Mouse (Mus musculus) thymus, postnatal 25 days (tissue): ENCODE data around the gene Rbm4.

ENCODE experiments used
- DNase-seq: peaks from one replicate; pipeline ENCODE4 v3.0.0; 2022

Rbm4 gene

GRCm38 (mm10) chr19:4793831-4794422 is at the start of gene Rbm4:
TSS of gene Rbm4 (minus strand) at chr19:4793901.
- DNase-seq, result peak; percentile 97

DNA sequence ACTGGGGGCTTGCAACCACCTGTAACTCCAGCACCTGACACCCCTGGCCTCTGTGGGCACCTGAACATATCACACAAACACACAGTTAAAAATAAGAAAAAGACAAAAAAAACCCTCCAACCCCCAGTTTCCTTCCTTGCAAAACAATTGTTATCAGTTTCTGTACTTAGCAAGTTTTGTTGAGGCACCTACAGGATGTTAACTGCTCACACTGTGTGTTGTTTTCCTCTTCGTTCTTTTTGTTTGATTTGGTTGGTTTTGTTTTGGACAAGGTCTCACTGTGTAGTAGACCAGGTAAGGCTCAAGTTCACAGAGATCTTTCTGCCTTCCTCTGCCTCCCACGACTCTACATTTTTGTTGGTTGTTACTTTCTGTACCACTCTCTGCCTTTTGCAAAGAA is 48.9 kb upstream of the Rbm4 start:
- DNase-seq, result no peak

- no peak for DNase-seq
These were observed 47.1 kb upstream of the Rbm4 start for GRCm38 (mm10) chr19:4840848-4841247.

DNA sequence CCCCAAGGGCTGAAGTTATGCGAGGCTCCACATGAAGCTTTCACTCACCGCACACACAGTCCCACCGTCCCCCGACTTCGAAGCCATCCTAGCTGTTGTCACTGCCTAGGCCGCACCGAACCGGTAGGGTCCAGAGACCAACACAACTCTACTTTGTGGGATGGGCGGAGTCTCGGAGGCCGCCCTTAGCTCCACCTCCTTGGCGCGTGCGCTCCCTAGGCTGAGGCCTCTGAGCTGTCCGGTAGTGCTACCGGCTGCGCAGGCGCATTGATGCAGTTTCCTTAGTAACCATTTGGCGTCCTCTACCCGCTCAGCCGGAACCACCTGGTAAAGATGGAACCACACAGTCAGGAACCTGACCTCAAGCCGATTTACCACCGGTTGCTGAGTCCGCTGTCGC is 45.4 kb upstream of the Rbm4 start, which contains the start of the genes Ccs and Ccdc87:
Ccs (minus strand) TSS at position 184 of the 400 bp plus-strand sequence.
Ccdc87 (plus strand) TSS at position 218 of the 400 bp plus-strand sequence.
- DNase-seq, result peak; percentile 94

DNA sequence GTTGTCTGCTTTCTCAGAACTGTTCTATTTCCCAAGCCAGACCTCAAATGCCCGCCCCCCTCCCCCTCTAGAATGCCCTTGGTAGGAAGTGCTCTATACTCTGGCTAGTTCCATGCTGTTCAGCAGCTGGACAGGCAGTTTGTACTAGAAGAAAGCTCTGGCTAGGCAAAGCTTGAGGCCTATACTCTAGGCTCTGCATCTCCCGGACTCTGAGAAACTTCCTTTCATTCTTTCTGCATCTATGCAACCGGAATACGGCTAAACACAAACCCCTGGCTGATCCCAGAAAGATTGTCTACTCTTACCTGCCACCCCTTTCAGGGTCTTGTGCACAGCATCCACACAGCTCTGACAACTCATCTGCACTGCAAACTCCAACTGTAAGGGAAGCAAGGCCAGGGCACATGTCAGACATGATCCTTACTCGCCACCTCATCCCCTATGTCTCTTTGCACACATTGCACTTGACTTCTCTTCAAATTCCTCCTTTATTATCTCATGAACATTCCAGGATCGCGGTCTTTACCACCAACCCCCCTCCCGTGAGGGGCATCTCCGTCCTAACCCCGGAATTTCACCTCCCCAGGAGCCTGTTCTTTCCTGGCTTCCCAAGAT is 44.9 kb upstream of the Rbm4 start:
- no peak for DNase-seq

DNA sequence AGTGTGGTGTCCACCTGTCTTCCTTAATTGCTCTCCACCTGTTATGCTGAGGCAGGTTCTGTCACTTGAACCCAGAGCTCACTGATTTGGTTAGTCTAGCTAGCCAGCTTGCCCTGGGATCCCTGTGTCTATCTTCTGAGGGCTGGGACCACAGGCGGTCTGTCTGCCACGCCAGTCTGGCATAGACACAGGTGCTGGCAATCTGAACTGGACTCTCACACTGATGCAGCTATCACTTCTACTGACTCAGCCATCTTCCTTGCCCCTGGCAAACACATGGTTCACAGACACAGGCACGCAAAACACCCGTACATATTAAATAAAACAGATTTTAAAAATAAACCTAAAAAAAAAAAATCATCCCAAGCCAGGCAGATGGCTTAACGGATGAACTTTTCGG is 43.3 kb upstream of the Rbm4 start:
- no peak for DNase-seq

DNA sequence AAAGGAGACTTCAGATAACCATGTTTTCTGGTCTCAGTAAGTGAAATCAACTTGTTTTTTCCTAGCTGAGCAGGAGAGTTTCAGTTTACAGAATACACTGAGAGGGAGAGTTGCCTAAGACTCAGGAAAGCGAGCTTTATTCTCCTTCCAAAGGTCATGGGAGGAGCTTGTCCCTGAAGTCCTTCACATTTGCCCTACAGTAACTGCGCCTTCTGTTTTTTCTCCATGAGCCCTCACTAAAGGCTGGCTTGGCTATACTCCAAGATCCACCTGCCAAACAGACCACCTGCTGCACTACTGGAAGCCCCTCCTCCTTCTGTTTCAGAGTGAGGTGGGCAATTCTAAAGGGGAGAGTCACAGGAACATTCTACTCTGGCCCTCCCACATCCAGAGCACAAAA is 42.4 kb upstream of the Rbm4 start:
- DNase-seq, result no peak

- no peak for DNase-seq
These were observed 40.3 kb upstream of the Rbm4 start for GRCm38 (mm10) chr19:4833977-4834376.

GRCm38 (mm10) chr19:4829156-4829555 is 35.5 kb upstream of the Rbm4 start:
- no peak for DNase-seq

DNA sequence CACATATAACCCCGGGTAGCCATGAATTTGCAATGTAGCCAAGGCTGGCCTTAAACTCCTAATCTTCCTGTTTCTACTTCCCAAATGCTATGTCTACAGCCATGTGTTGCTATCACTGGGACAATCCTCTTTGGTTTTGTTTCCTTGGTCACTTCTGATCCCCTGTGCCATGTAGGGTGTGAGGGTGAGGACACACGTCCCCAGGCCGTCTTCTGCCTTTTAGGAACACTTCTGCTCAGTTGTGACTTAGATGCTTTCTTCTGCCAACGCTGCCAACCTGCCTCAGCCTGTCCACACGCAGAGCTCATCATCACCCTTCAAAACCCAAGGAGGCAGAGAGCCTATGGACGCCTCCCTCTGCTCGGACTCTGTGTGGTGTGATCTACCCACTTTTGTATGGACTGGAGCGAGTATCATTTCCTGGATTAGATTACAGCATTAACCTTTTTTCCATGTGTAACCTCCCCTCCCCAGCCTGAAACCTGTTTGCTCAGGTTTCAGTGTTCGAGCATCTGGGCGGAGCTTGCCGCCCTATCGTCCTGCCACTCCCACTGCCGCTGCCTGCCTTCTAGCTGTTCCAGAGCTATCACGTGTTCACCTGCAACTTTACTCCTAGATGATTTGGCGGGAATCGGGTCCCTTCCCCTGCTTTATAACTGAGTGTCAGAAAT is 34.9 kb upstream of the Rbm4 start:
- DNase-seq, result no peak

- DNase-seq, result no peak
These were observed 27.1 kb upstream of the Rbm4 start for GRCm38 (mm10) chr19:4820678-4821303.

- no peak for DNase-seq
These were observed 23.6 kb upstream of the Rbm4 start for GRCm38 (mm10) chr19:4817182-4817835.

DNA sequence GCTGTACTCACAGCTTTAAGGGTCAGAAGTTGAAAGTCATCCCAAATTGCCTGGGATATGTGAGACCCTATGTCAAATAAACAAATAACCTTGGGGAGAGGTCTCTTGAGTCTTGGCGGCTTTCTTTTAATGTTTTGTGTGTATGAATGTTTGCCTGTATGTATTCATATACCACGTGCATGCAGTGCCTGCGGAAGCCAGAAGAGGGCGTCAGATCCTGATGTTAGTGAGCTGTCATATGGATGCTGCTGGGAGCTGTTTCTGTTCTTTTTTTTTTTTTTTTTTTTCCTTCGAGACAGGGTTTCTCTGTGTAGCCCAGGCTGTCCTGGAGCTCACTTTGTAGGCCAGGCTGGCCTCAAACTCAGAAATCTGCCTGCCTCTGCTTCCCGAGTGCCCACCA is 19.3 kb upstream of the Rbm4 start:
- DNase-seq, result peak; percentile 29

DNA sequence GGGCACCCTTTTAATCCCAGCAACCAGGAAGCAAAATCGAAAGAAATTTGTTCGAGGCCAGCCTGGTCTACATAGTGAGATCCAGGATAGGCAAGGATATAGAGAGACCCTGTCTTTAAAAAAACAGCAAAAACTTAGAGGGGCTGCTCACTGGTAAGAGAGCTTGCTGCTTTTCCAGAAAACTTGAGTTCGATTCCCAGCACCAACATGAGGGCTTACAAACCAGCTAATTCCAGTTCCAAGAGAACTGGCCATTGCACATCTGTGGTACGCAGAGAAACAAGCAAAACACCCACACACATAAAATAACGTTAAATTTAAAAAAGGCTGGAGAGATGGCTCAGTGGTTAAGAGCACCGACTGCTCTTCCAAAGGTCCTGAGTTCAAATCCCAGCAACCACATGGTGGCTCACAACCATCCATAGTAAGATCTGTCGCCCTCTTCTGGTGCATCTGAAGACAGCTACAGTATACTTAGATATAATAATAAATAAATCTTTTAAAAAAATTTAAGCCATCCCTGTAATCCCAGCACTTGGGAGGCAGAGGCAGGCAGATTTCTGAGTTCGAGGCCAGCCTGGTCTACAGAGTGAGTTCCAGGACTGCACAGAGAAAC is 18.7 kb upstream of the Rbm4 start:
- peak; percentile 12 for DNase-seq

- DNase-seq, result no peak
These were observed 18.2 kb upstream of the Rbm4 start for GRCm38 (mm10) chr19:4811909-4812242.

DNA sequence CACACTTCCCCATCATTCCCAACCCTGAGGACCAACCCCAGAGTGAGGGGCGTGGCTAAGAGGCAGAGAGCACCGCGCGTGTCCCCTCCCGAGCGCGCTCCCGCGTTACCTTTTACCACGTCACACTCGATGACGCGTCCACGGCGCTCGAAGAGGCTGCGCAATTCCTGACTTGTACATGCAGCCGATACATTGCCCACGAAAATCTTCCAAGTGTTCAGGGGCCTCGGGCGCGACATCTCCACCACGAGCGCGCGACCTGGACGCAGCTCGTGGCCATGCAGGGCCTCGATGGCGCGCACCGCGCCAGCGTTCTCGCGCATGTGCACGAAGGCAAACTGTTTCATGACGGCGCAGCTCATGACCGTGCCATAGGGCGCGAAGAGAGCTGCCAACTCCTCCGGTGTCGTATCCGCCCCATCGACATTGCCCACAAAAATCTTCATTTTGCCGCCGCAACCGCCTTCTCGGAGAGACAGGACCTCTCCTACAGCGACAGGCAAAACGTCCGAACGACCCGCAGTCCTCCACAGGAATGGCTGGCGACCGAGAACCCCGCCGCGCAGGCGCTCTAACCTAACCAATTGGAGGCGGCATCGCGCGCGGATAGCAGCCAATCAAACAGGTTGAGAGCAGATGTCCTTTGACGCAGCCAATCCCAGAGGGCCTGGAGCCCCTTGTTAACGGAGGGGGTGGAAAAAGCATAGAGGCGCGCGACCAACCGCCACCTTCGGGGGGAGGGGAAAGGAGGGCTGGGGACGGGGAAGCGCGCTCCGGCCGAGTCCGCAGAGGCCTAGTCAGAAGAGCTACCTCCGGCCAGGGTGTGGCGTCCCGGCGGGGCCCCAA is 17.6 kb upstream of the Rbm4 start, which contains the start of the genes Gm21992 and Rbm14:
Gm21992 (minus strand) TSS at position 550 of the 846 bp plus-strand sequence.
Rbm14 (minus strand) TSS at position 572 of the 846 bp plus-strand sequence.
- peak; percentile 96 for DNase-seq

- DNase-seq, result no peak
These were observed 17.0 kb upstream of the Rbm4 start for GRCm38 (mm10) chr19:4810746-4811062.

DNA sequence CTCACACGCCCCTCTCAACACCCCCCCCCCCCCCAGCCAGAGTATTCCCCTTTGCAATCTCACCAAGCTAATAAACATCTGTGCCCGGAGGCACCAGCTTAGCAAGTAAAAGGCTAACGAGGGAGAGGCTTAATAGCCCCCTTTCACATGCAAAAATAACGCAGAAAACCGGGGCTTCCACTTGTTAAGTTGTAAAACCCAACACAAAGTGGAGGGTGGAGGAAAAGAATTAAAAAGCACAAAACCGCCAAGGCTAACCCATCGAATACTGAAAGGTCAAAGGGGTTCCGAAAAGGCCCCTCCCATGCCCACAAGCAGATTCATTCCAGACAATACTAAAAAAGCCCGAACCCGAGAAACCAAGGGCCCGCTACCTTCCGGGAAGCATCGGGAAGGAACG is 16.6 kb upstream of the Rbm4 start:
- DNase-seq, result no peak

- DNase-seq, result no peak
These were observed 9.6 kb upstream of the Rbm4 start for GRCm38 (mm10) chr19:4803283-4803682.

GRCm38 (mm10) chr19:4802691-4803091 is 9.0 kb upstream of the Rbm4 start:
- no peak for DNase-seq

GRCm38 (mm10) chr19:4799083-4799482 is 5.4 kb upstream of the Rbm4 start:
- no peak for DNase-seq

- DNase-seq, result no peak
These were observed 4.1 kb upstream of the Rbm4 start for GRCm38 (mm10) chr19:4797846-4798245.
